ENCODE assay signal across 8 mouse cellular contexts in genomic region chr9:45388385-45388994, GRCm38 (mm10). TPM values are rescaled to one million over a fixed set of nuclear protein-coding genes. Genes with fewer than 3 reads are reported as not detected.
DNase-seq lines count a peak whose midpoint lies in the region; ATAC-seq lines count a peak whose summit lies in the region.

No protein-coding gene starts in this region.

- H3K4me1 ChIP-seq in liver, embryonic 12.5 days, result no peaks in the 10 kb centered on the region
- no peaks in the 10 kb centered on the region for H3K4me1 ChIP-seq in limb, embryonic 11.5 days (ENCODE audit: control insufficient read depth, insufficient read depth, low read length)

- 34% methylated on average over 12 of the region's 12 CpGs for WGBS in liver, embryonic 12.5 days (ENCODE audit: insufficient replicate concordance)
- WGBS in limb, embryonic 11.5 days, result 47% methylated on average over 12 of the region's 12 CpGs

- no peak for ATAC-seq in liver, embryonic 12.5 days
- no peak for ATAC-seq in limb, embryonic 11.5 days (ENCODE audit: insufficient number of reproducible peaks, low FRiP score, low TSS enrichment, low read depth)
- peak; percentile 90 for ATAC-seq in monocyte, adult 5-6 weeks (replicated peaks; ENCODE audit: insufficient number of reproducible peaks, low FRiP score, low TSS enrichment, poor library complexity, severe bottlenecking)

- no peak overlapping the region for H3K27ac ChIP-seq in liver, embryonic 12.5 days
- H3K27ac ChIP-seq in limb, embryonic 11.5 days (replicated peaks; ENCODE audit: low read depth, low read length), result no peak overlapping the region

- no peaks in the 10 kb centered on the region for H3K9me3 ChIP-seq in liver, embryonic 12.5 days (replicated peaks)
- H3K9me3 ChIP-seq in limb, embryonic 11.5 days (ENCODE audit: control insufficient read depth, low read length), result no peaks in the 10 kb centered on the region

- no peak overlapping the region for H3K4me2 ChIP-seq in liver, embryonic 12.5 days
- H3K4me2 ChIP-seq in limb, embryonic 11.5 days (ENCODE audit: low read depth, severe bottlenecking), result no peak overlapping the region

- H3K9ac ChIP-seq in liver, embryonic 12.5 days, result no peak overlapping the region
- H3K9ac ChIP-seq in limb, embryonic 11.5 days (ENCODE audit: low read length), result no peak overlapping the region

- no peak overlapping the region for H3K4me3 ChIP-seq in liver, embryonic 12.5 days
- H3K4me3 ChIP-seq in limb, embryonic 11.5 days (ENCODE audit: low read depth, low read length), result no peak overlapping the region

- DNase-seq in liver, result peak; percentile 76
- peak; percentile 61 for DNase-seq in embryo, embryonic 11.5 days (ENCODE audit: low read depth, low spot score)
- peak; percentile 85 to 96 for DNase-seq in heart, adult 18-20 months
- DNase-seq in kidney, adult 8-10 months, result peak; percentile 84 to 94
- DNase-seq in limb, embryonic 11.5 days (ENCODE audit: low spot score), result peak; percentile 93
- peak; percentile 77 to 93 for DNase-seq in spleen, postnatal 4 days (ENCODE audit: low spot score in 2 of 2)

- no peaks in the 10 kb centered on the region for H3K36me3 ChIP-seq in liver, embryonic 12.5 days
- H3K36me3 ChIP-seq in limb, embryonic 11.5 days (ENCODE audit: control insufficient read depth, insufficient read depth, low read length), result no peaks in the 10 kb centered on the region

- no peaks in the 10 kb centered on the region for H3K27me3 ChIP-seq in liver, embryonic 12.5 days (replicated peaks)
- no peaks in the 10 kb centered on the region for H3K27me3 ChIP-seq in limb, embryonic 11.5 days (ENCODE audit: control insufficient read depth, insufficient read depth, low read length)

RNA-seq across cellular contexts. Expression of gene Fxyd2, which starts 11.0 kb away (rescaled TPM):
- 1.2 and 1.5 TPM in 2 replicates for polyA plus RNA-seq in liver, embryonic 12.5 days (2016; fragmentation: Nextera tagmentation; extraction: Ambion mirVana)
- total RNA-seq in heart, adult 18-20 months (2021), result 1 to 10 TPM; 2.6 to 7.9 TPM
- 0.56 and 0.91 TPM in 2 replicates for polyA plus RNA-seq in limb, embryonic 11.5 days (2014; fragmentation: Nextera tagmentation; extraction: Ambion mirVana)
- not detected in 3 replicates for total RNA-seq in monocyte, adult 5-6 weeks (2017)

RNA-seq across cellular contexts. Expression of gene Fxyd6, which starts 18.5 kb away (rescaled TPM):
- 5.0 and 5.2 TPM in 2 replicates for polyA plus RNA-seq in liver, embryonic 12.5 days (2016; fragmentation: Nextera tagmentation; extraction: Ambion mirVana)
- total RNA-seq in heart, adult 18-20 months (2021), result 10 to 100 TPM; 15.0 TPM
- 74.7 and 84.9 TPM in 2 replicates for polyA plus RNA-seq in limb, embryonic 11.5 days (2014; fragmentation: Nextera tagmentation; extraction: Ambion mirVana)
- not detected in 3 replicates for total RNA-seq in monocyte, adult 5-6 weeks (2017)

RNA-seq across cellular contexts. Expression of gene Dscaml1, which starts 37.9 kb away (rescaled TPM):
- not detected in 2 replicates for polyA plus RNA-seq in liver, embryonic 12.5 days (2016; fragmentation: Nextera tagmentation; extraction: Ambion mirVana)
- under 1 TPM in 1 of 2 experiments, not detected in 1; 0.28 TPM for total RNA-seq in heart, adult 18-20 months (2021)
- 0.11 and 0.44 TPM in 2 replicates for polyA plus RNA-seq in limb, embryonic 11.5 days (2014; fragmentation: Nextera tagmentation; extraction: Ambion mirVana)
- total RNA-seq in monocyte, adult 5-6 weeks (2017), result not detected in 3 replicates

Comparison
In these comparisons a context has a peak if more than half of its experiments do, and no peak if none do; other contexts are left out.
1. RNA of gene Fxyd6, which starts 18.5 kb away (total RNA-seq): 15.0 TPM in heart, adult 18-20 months; not detected in monocyte, adult 5-6 weeks; every median in the first group is over 10 times any median in the second.
2. Peak in every context shown above with its lines, with median percentiles within 50 percentile points of each other: DNase-seq.